Mouse (Mus musculus) liver, embryonic 14.5 days (tissue): ENCODE results near the gene 4931422A03Rik. TPM values are rescaled to one million over a fixed set of nuclear protein-coding genes. Genes with fewer than 3 reads are reported as not detected.
A peak's percentile ranks its signal among the peaks of the same experiment; 100 is the strongest.

Experiments used
- ATAC-seq: fragments of 200-750 bp; cut with Nextera tagmentation; 2 replicates; pipeline ENCODE4 v1.8.0; 2017; ENCODE audit warnings: moderate number of reproducible peaks, mild to moderate bottlenecking, moderate library complexity; ENCODE audit not compliant: insufficient read depth
- DNase-seq, 3 experiments: peaks; one replicate each; pipeline ENCODE4 v3.0.0-alpha.2; 2012 to 2013; ENCODE audit warnings: low read depth in 3 of 3, low spot score in 3 of 3
- H3K27ac ChIP-seq: fragments of 300-500 bp; sonication (generic); 2 replicates; pipeline ENCODE4 v1.5.1; 2014; ENCODE audit warnings: moderate library complexity, mild to moderate bottlenecking, control low read depth, inconsistent platforms
- H3K27me3 ChIP-seq: fragments of 300-500 bp; sonication (generic); 2 replicates; pipeline ENCODE4 v1.6.1; 2014; ENCODE audit warnings: mild to moderate bottlenecking, low read length, moderate library complexity; ENCODE audit not compliant: control insufficient read depth, insufficient read depth
- H3K36me3 ChIP-seq: fragments of 300-500 bp; sonication (generic); replicated peaks from 2 replicates; pipeline ENCODE4 v1.6.1; 2014; ENCODE audit warnings: low read depth; ENCODE audit not compliant: control insufficient read depth, insufficient read depth
- H3K4me1 ChIP-seq, 2 experiments: fragments of 200-500 bp in 1 of 2; fragments of 300-500 bp in 1 of 2; sonication (generic) in 1 of 2; replicated peaks; 2 replicates each; pipeline ENCODE4 v1.6.1; 2012 to 2014; ENCODE audit warnings: antibody characterized with exemption in 1 of 2, inconsistent platforms in 1 of 2, low read length in 1 of 2; ENCODE audit not compliant: control insufficient read depth in 2 of 2, insufficient read depth in 2 of 2
- H3K4me2 ChIP-seq: fragments of 300-500 bp; sonication (generic); 2 replicates; pipeline ENCODE4 v1.6.1; 2014; ENCODE audit warnings: low read depth, mild to moderate bottlenecking, control low read depth, moderate library complexity
- H3K4me3 ChIP-seq, 2 experiments: fragments of 200-500 bp in 1 of 2; fragments of 300-500 bp in 1 of 2; sonication (generic) in 1 of 2; 2 replicates each; pipeline ENCODE4 v1.5.1; 2012 to 2014; ENCODE audit warnings: low read depth in 2 of 2, low read length in 2 of 2, mild to moderate bottlenecking in 2 of 2, control low read depth in 1 of 2, inconsistent platforms in 1 of 2, moderate library complexity in 1 of 2; ENCODE audit not compliant: insufficient read depth in 1 of 2
- H3K9ac ChIP-seq: fragments of 300-500 bp; sonication (generic); replicated peaks from 2 replicates; pipeline ENCODE4 v1.6.1; 2014; ENCODE audit warnings: mild to moderate bottlenecking, control low read depth, moderate library complexity
- H3K9me3 ChIP-seq: fragments of 300-500 bp; sonication (generic); 2 replicates; pipeline ENCODE4 v1.6.1; 2016; ENCODE audit warnings: low read length, mixed read lengths; ENCODE audit not compliant: control insufficient read depth
- CTCF ChIP-seq: IDR thresholded peaks from 2 replicates; pipeline ENCODE4 v1.5.1; 2016; ENCODE audit warnings: antibody characterized with exemption, low read depth, control low read depth
- EP300 ChIP-seq: IDR thresholded peaks from 2 replicates; pipeline ENCODE4 v1.6.1; 2016; ENCODE audit warnings: antibody characterized with exemption, low read depth
- WGBS: fragments of 180-500 bp; shearing (Covaris S2); extraction: QIAGEN DNeasy Blood & Tissue Kit; methylation state at CpG from one replicate; pipeline ENCODE4 v1.1.7; 2014; ENCODE audit not compliant: insufficient replicate concordance; 5-methylcytosine and 5-hydroxymethylcytosine counted together
- polyA plus RNA-seq, 2 experiments: library from polyadenylated mRNA; depleted of rRNA in 1 of 2; stranded (reverse) in 1 of 2; unstranded in 1 of 2; fragments of >200 nt; fragmentation: Nextera tagmentation in 1 of 2; extraction: Ambion mirVana in 1 of 2; gene quantifications; 2 replicates each; pipeline versions ENCODE4 v1.2.1 to v1.2.3; 2012 to 2014

4931422A03Rik gene
- polyA plus RNA-seq, 2 experiments, result 0.86 TPM; not detected in 1

DNA sequence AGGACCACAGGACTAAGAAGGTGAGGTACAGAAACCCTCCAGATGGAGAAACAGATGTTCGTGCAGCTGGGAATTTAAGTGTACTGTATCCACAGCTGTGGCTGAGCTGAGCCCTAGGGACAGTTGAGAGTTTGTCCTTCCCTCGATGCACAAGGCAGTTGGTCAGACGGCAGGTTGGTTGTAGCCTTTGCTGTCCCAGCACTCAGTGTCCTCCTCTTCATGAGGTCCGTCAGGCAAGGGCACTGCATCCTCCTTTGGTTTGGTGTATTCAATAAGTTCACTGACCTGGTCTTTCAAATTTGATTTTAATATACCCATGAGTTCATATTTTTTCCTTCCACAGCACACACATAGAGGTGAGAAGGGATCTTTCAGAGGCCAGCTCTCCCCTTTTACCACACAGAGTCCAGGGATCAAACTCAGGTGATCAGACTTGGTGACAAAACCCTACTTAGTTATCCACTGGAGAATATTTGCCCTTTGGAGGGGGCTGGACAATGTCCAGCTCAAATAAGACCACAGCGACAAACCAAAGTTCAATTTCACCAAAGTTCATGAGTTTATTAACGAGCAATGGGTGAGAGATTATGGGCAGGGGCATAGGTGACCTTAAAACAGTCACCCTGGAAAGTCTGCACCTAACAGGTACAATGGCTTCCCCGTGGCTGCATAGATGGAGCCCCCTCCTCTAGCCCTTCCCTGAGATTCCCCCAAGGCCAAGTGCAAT, 20.2 kb downstream of the 4931422A03Rik start:
- TF ChIP-seq CTCF, result no peak
- TF ChIP-seq EP300, result no peak
- H3K27me3 ChIP-seq, result no peaks in the 10 kb centered on the region; the same call in 1 of the 2 replicates
- no peak for ATAC-seq
- no peak overlapping the region for H3K9ac ChIP-seq
- H3K4me2 ChIP-seq, result no peak overlapping the region
- no peaks in the 10 kb centered on the region for H3K36me3 ChIP-seq
- DNase-seq, result no peak
- WGBS, result 63% methylated on average over 7 of the region's 7 CpGs
- no peaks in the 10 kb centered on the region for H3K9me3 ChIP-seq
- H3K4me3 ChIP-seq, result no peak overlapping the region
- no peak overlapping the region for H3K27ac ChIP-seq
- no peaks in the 10 kb centered on the region for H3K4me1 ChIP-seq

DNA sequence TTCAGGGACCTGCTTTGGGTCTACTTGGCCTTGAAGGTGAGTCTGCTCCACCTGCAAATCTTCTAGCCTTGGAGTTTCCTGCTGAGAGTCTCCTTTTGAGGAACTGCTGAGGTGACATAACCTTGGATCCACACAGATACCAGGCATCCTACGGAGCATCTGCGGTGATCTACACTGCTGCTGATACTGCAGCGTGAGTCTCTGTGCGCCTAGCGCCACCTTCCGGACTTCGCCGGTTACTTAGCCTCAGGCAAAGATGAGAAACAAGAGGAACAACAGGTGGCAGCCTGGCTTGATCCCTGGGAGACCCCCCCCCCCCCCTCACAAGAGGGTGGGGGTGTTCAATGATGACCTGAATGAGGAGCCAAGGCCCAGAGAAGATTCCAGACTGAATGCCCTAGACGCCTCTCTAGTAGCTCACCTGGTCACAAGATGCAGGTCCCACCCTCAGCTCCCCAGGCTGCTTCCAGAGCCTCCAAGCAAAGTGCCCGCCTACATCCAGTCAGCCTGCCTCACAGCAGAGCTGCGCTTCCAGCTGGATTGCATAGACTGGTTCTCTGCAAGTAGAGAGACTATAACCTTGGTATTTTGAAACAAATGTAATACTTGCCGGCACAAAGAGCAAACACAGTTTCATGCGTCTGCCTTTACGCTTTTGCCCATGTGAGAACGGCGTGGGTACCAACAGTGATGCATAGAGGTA, 25.3 kb downstream of the 4931422A03Rik start:
- Histone ChIP-seq H3K9me3 (no peaks in the 10 kb centered on the region), H3K4me2 (no peak overlapping the region), H3K4me1 (no peaks in the 10 kb centered on the region), H3K27ac (no peak overlapping the region), H3K4me3 (no peak overlapping the region), H3K9ac (no peak overlapping the region), H3K36me3 (no peaks in the 10 kb centered on the region), H3K27me3 (no peaks in the 10 kb centered on the region; the same call in 1 of the 2 replicates)
- ATAC-seq (0 out of 2 replicates have a peak, but pooled peaks have one; percentile 23), DNase-seq (peak; percentile 20 to 40 (median 38))
- TF ChIP-seq CTCF, result peak; percentile 91
- no peak for TF ChIP-seq EP300
- WGBS, result 26% methylated on average over 16 of the region's 16 CpGs

DNA sequence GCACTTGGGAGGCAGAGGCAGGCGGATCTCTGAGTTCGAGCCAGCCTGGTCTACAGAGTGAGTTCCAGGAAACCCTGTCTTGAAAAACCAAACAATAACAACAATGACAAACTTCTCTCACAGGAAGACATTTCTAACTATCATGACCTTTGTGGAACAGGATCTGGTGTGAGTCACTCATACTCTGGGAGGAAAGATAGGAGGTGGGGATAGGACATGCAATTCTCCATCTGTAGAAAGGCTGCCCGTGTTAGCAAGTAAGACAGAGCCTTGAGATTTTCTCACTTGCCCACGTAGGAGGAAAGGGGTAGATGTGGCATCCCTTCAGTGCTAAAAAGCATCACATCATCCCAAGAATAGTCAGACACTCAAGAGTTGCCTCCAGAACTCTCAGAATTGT, 26.3 kb downstream of the 4931422A03Rik start:
- DNase-seq, result no peak
- Histone ChIP-seq H3K4me3 (no peak overlapping the region), H3K4me1 (no peaks in the 10 kb centered on the region), H3K27me3 (no peaks in the 10 kb centered on the region; the same call in 1 of the 2 replicates), H3K9ac (no peak overlapping the region), H3K27ac (no peak overlapping the region), H3K36me3 (no peaks in the 10 kb centered on the region), H3K9me3 (no peaks in the 10 kb centered on the region), H3K4me2 (no peak overlapping the region)
- ATAC-seq, result no peak
- TF ChIP-seq CTCF (no peak), EP300 (no peak)
- WGBS, result 56% methylated on average over 4 of the region's 4 CpGs

DNA sequence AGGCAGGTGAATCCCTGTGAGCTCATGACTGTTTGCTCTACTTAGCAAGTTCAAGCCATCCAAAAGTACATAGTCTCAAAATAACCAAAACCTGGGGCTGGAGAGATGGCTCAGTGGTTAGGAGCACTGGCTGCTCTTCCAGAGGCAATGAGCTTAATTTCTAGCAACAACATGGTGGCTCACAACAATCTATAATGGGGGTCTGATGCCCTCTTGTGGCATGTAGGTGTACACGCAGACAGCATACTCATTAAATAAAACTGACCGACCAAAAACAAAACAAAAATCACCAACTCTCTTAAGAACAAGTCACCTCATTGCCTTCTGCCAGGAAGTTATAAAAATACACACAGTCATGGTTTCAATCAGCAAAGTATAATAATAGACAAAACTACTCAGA, 27.1 kb downstream of the 4931422A03Rik start:
- Histone ChIP-seq H3K9me3 (no peaks in the 10 kb centered on the region), H3K9ac (no peak overlapping the region), H3K4me1 (no peaks in the 10 kb centered on the region), H3K4me3 (no peak overlapping the region), H3K4me2 (no peak overlapping the region), H3K36me3 (no peaks in the 10 kb centered on the region), H3K27ac (no peak overlapping the region), H3K27me3 (no peaks in the 10 kb centered on the region)
- 6% methylated on average over 2 of the region's 2 CpGs for WGBS
- TF ChIP-seq CTCF (peak; percentile 84), EP300 (no peak)
- DNase-seq (peak; percentile 43 to 56 (median 47)), ATAC-seq (peak; percentile 48; the same call in 1 of the 2 replicates)

DNA sequence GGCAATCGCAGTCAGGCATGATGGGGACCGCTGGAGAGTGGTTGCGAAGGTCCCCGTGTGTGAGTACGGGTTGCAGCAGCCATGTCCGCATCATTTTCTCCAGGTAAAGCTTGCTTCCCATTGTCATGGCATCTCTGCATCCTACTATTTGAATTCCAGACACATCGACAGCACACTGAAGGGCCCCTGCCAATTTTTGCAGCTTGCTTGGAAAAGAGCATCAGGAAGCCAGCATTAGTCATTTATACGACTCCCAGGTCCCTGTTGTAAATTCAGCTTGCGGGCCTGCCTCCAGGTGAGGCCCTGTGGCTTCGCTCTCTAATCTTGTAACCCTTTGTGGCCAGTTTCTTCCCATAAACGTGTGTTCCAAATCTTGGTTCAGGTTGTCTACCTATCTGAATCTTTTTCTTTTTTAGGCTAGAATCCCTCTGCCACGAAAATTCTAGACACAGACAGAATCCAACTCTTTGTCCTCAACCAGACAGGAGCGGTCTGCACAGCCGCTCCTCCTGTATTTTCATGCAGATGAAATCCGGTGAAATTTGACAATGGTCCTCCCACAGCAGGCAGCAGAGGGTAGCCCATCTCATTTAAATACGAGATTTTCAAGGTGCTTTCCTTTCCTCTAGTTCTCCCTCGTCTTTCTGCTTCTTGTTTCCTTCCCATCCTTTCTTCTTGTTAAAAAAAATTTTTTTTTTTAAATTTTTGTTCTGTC, 35.4 kb downstream of the 4931422A03Rik start:
- DNase-seq, result no peak
- no peak for ATAC-seq
- no peaks in the 10 kb centered on the region for H3K36me3 ChIP-seq
- H3K4me1 ChIP-seq, result no peaks in the 10 kb centered on the region
- H3K4me3 ChIP-seq, result no peak overlapping the region
- H3K27ac ChIP-seq, result no peak overlapping the region
- H3K4me2 ChIP-seq, result no peak overlapping the region
- 54% methylated on average over 17 of the region's 17 CpGs for WGBS
- TF ChIP-seq CTCF, result no peak
- TF ChIP-seq EP300, result no peak
- no peaks in the 10 kb centered on the region for H3K27me3 ChIP-seq
- H3K9me3 ChIP-seq, result no peaks in the 10 kb centered on the region
- no peak overlapping the region for H3K9ac ChIP-seq
